Mouse (Mus musculus) cerebellum, adult 2 months (tissue): ENCODE results near the gene Rimkla. TPM values are rescaled to one million over a fixed set of nuclear protein-coding genes. Genes with fewer than 3 reads are reported as not detected.

ENCODE experiments used
- DNase-seq, 2 experiments: peaks; one replicate each; pipeline ENCODE4 v3.0.0; 2021
- H3K27ac ChIP-seq: fragments of 200-500 bp; 2 replicates; pipeline ENCODE4 v1.5.1; 2012; ENCODE audit warnings: low read length, control low read depth, inconsistent platforms; ENCODE audit not compliant: insufficient read depth
- H3K27me3 ChIP-seq: fragments of 200-500 bp; 2 replicates; pipeline ENCODE4 v1.6.1; 2012; ENCODE audit warnings: inconsistent platforms, mild to moderate bottlenecking, low read length, moderate library complexity; ENCODE audit not compliant: control insufficient read depth, insufficient read depth
- H3K4me1 ChIP-seq: fragments of 200-500 bp; 2 replicates; pipeline ENCODE4 v1.6.1; 2011; ENCODE audit warnings: low read length; ENCODE audit not compliant: control insufficient read depth, insufficient read depth
- H3K4me3 ChIP-seq: fragments of 200-500 bp; replicated peaks from 2 replicates; pipeline ENCODE3; 2011; ENCODE audit warnings: mild to moderate bottlenecking, low read depth, low read length, control low read depth; ENCODE audit not compliant: insufficient read depth
- CTCF ChIP-seq: fragments of 200-500 bp; IDR thresholded peaks from 2 replicates; pipeline ENCODE4 v1.5.1; 2011; ENCODE audit warnings: low read depth, mild to moderate bottlenecking, control low read depth, low read length, moderate library complexity, borderline replicate concordance; ENCODE audit not compliant: insufficient read depth
- POLR2A ChIP-seq: fragments of 200-500 bp; IDR thresholded peaks from 2 replicates; pipeline ENCODE4 v1.6.1; 2011; ENCODE audit warnings: low read length, control low read depth, borderline replicate concordance; ENCODE audit not compliant: insufficient read depth
- WGBS: fragments of 180-500 bp; shearing (Covaris S2); methylation state at CpG from one replicate; pipeline ENCODE4 v1.1.7; 2018; 5-methylcytosine and 5-hydroxymethylcytosine counted together
- polyA plus RNA-seq: library from polyadenylated mRNA; depleted of rRNA; stranded (reverse); fragments of >200 nt; gene quantifications from 2 replicates; pipeline ENCODE4 v1.2.3, GENCODE M21; 2012

Rimkla gene
- polyA plus RNA-seq, 1 experiment, result 39.2 TPM

GRCm38 (mm10) chr4:119453128-119453527 lies 39.3 kb downstream of the Rimkla start:
- no peaks in the 10 kb centered on the region for H3K4me1 ChIP-seq
- no peaks in the 10 kb centered on the region; the same call in 1 of the 2 replicates for H3K27me3 ChIP-seq
- DNase-seq, result no peak
- no peak overlapping the region for H3K27ac ChIP-seq
- WGBS, result 77% methylated on average over 5 of the region's 5 CpGs
- H3K4me3 ChIP-seq, result no peak overlapping the region
- TF ChIP-seq POLR2A (no peak), CTCF (no peak)

- Histone ChIP-seq H3K4me1 (no peaks in the 10 kb centered on the region), H3K27ac (no peak overlapping the region), H3K4me3 (no peak overlapping the region), H3K27me3 (no peaks in the 10 kb centered on the region; the same call in 1 of the 2 replicates)
- 73% methylated on average over 7 of the region's 7 CpGs for WGBS
- no peak for DNase-seq
- no peak for TF ChIP-seq POLR2A
- TF ChIP-seq CTCF, result no peak
These were observed 42.0 kb downstream of the Rimkla start for GRCm38 (mm10) chr4:119450436-119450835.

GRCm38 (mm10) chr4:119447786-119448185 lies 44.6 kb downstream of the Rimkla start:
- TF ChIP-seq CTCF, result no peak
- TF ChIP-seq POLR2A, result no peak
- DNase-seq, result no peak
- WGBS, result 86% methylated on average over 3 of the region's 3 CpGs
- H3K27me3 ChIP-seq, result no peaks in the 10 kb centered on the region
- H3K4me3 ChIP-seq, result no peak overlapping the region
- no peaks in the 10 kb centered on the region for H3K4me1 ChIP-seq
- H3K27ac ChIP-seq, result no peak overlapping the region

- WGBS, result 82% methylated on average over 6 of the region's 6 CpGs
- Histone ChIP-seq H3K4me3 (no peak overlapping the region), H3K27ac (no peak overlapping the region), H3K4me1 (no peaks in the 10 kb centered on the region), H3K27me3 (no peaks in the 10 kb centered on the region)
- TF ChIP-seq CTCF (no peak), POLR2A (no peak)
- DNase-seq, result no peak
These were observed 45.2 kb downstream of the Rimkla start for GRCm38 (mm10) chr4:119447261-119447660.

GRCm38 (mm10) chr4:119442539-119442938 lies 49.9 kb downstream of the Rimkla start:
- H3K4me1 ChIP-seq, result no peaks in the 10 kb centered on the region
- no peak overlapping the region for H3K4me3 ChIP-seq
- H3K27me3 ChIP-seq, result no peaks in the 10 kb centered on the region
- TF ChIP-seq POLR2A (no peak), CTCF (no peak)
- H3K27ac ChIP-seq, result no peak overlapping the region
- DNase-seq, result no peak
- 37% methylated on average over 6 of the region's 6 CpGs for WGBS

GRCm38 (mm10) chr4:119441836-119442235 lies 50.6 kb downstream of the Rimkla start:
- DNase-seq, result no peak
- 81% methylated on average over 4 of the region's 4 CpGs for WGBS
- no peak overlapping the region for H3K4me3 ChIP-seq
- no peaks in the 10 kb centered on the region for H3K4me1 ChIP-seq
- no peak overlapping the region for H3K27ac ChIP-seq
- TF ChIP-seq CTCF (no peak), POLR2A (no peak)
- H3K27me3 ChIP-seq, result no peaks in the 10 kb centered on the region

GRCm38 (mm10) chr4:119437936-119438335 lies 54.5 kb downstream of the Rimkla start:
- no peak for DNase-seq
- WGBS, result 90% methylated on average over 2 of the region's 2 CpGs
- TF ChIP-seq CTCF, result no peak
- H3K27me3 ChIP-seq, result no peaks in the 10 kb centered on the region
- H3K4me1 ChIP-seq, result no peaks in the 10 kb centered on the region
- no peak overlapping the region for H3K4me3 ChIP-seq
- no peak overlapping the region for H3K27ac ChIP-seq

- no peaks in the 10 kb centered on the region for H3K4me1 ChIP-seq
- no peak overlapping the region for H3K27ac ChIP-seq
- H3K27me3 ChIP-seq, result no peaks in the 10 kb centered on the region
- TF ChIP-seq POLR2A (no peak), CTCF (peak; percentile 94)
- peak; percentile 79 to 83 for DNase-seq
- 13% methylated on average over 5 of the region's 5 CpGs for WGBS
- no peak overlapping the region for H3K4me3 ChIP-seq
These were observed 61.8 kb downstream of the Rimkla start for GRCm38 (mm10) chr4:119430678-119431077.
